Mouse (Mus musculus): ENCODE measurements around the gene Cald1.

Cald1 gene

GRCm38 (mm10) chr6:34751625-34752024, 153.3 kb downstream of the Cald1 start:
- DNase-seq (ENCODE audit: low read depth, low spot score) = no peak

- DNase-seq (ENCODE audit: low read depth, low spot score) = peak; percentile 70
These were observed 156.1 kb downstream of the Cald1 start for GRCm38 (mm10) chr6:34754448-34754847.

- DNase-seq (ENCODE audit: low read depth, low spot score) = no peak
These were observed 160.0 kb downstream of the Cald1 start for GRCm38 (mm10) chr6:34758340-34758739.

- peak; percentile 69 for DNase-seq (ENCODE audit: low read depth, low spot score)
These were observed 161.7 kb downstream of the Cald1 start for GRCm38 (mm10) chr6:34760023-34760422.

- no peak for DNase-seq (ENCODE audit: low read depth, low spot score)
These were observed 167.4 kb downstream of the Cald1 start for GRCm38 (mm10) chr6:34765721-34766120.

GRCm38 (mm10) chr6:34769984-34770383, 171.7 kb downstream of the Cald1 start:
- no peak for DNase-seq (ENCODE audit: low read depth, low spot score)

GRCm38 (mm10) chr6:34770491-34770890, 172.2 kb downstream of the Cald1 start:
- DNase-seq (ENCODE audit: low read depth, low spot score) = no peak

- DNase-seq (ENCODE audit: low read depth, low spot score) = no peak
These were observed 178.1 kb downstream of the Cald1 start for GRCm38 (mm10) chr6:34776396-34776795.

- DNase-seq (ENCODE audit: low read depth, low spot score) = no peak
These were observed 178.8 kb downstream of the Cald1 start for GRCm38 (mm10) chr6:34777094-34777493.

- no peak for DNase-seq (ENCODE audit: low read depth, low spot score)
These were observed 179.8 kb downstream of the Cald1 start for GRCm38 (mm10) chr6:34777981-34778668.

- peak; percentile 97 for DNase-seq (ENCODE audit: low read depth, low spot score)
These were observed 182.1 kb downstream of the Cald1 start, which contains the start of gene Agbl3 for GRCm38 (mm10) chr6:34780231-34780942. TSS of gene Agbl3 (plus strand) at chr6:34780432.

GRCm38 (mm10) chr6:34780943-34781289, 182.6 kb downstream of the Cald1 start:
- DNase-seq (ENCODE audit: low read depth, low spot score) = no peak

- no peak for DNase-seq (ENCODE audit: low read depth, low spot score)
These were observed 184.2 kb downstream of the Cald1 start for GRCm38 (mm10) chr6:34782493-34782892.

GRCm38 (mm10) chr6:34796881-34797280, 198.6 kb downstream of the Cald1 start:
- no peak for DNase-seq (ENCODE audit: low read depth, low spot score)

GRCm38 (mm10) chr6:34797887-34798286, 199.6 kb downstream of the Cald1 start:
- DNase-seq (ENCODE audit: low read depth, low spot score) = no peak

GRCm38 (mm10) chr6:34805582-34805981, 207.3 kb downstream of the Cald1 start:
- DNase-seq (ENCODE audit: low read depth, low spot score) = no peak

- no peak for DNase-seq (ENCODE audit: low read depth, low spot score)
These were observed 212.4 kb downstream of the Cald1 start for GRCm38 (mm10) chr6:34810651-34811050.

GRCm38 (mm10) chr6:34824406-34824805, 226.1 kb downstream of the Cald1 start:
- DNase-seq (ENCODE audit: low read depth, low spot score) = no peak
